Mouse (Mus musculus) small intestine, adult 2 months (tissue): ENCODE results near the gene Nostrin. TPM values are rescaled to one million over a fixed set of nuclear protein-coding genes. Genes with fewer than 3 reads are reported as not detected.

ENCODE experiments used
- H3K27ac ChIP-seq: fragments of 200-500 bp; 2 replicates; pipeline ENCODE4 v1.5.1; 2012; ENCODE audit warnings: low read depth, low read length, control low read depth, inconsistent platforms; ENCODE audit not compliant: insufficient read depth
- H3K27me3 ChIP-seq: fragments of 200-500 bp; 2 replicates; pipeline ENCODE4 v1.6.1; 2012; ENCODE audit warnings: mild to moderate bottlenecking, moderate library complexity, low read length, inconsistent platforms; ENCODE audit not compliant: control insufficient read depth, insufficient read depth
- H3K36me3 ChIP-seq: fragments of 200-500 bp; 2 replicates; pipeline ENCODE4 v1.6.1; 2012; ENCODE audit warnings: mild to moderate bottlenecking, low read length, control low read depth, inconsistent platforms; ENCODE audit not compliant: control insufficient read depth, insufficient read depth
- H3K4me1 ChIP-seq: fragments of 200-500 bp; 2 replicates; pipeline ENCODE4 v1.6.1; 2012; ENCODE audit warnings: low read length, inconsistent platforms, mixed read lengths; ENCODE audit not compliant: control insufficient read depth, insufficient read depth, insufficient read length
- H3K4me3 ChIP-seq: fragments of 200-500 bp; 2 replicates; pipeline ENCODE4 v1.5.1; 2012; ENCODE audit warnings: low read depth, mild to moderate bottlenecking, control low read depth, inconsistent platforms, low read length, moderate library complexity
- CTCF ChIP-seq: fragments of 200-500 bp; IDR thresholded peaks from 2 replicates; pipeline ENCODE4 v1.5.1; 2012; ENCODE audit warnings: low read depth, mild to moderate bottlenecking, control low read depth, inconsistent platforms, low read length, moderate library complexity, mixed read lengths; ENCODE audit not compliant: insufficient replicate concordance, insufficient read length; ENCODE audit errors: extremely low read depth
- POLR2A ChIP-seq: fragments of 200-500 bp; IDR thresholded peaks from 2 replicates; pipeline ENCODE4 v1.6.1; 2012; ENCODE audit warnings: low read depth, mild to moderate bottlenecking, control low read depth, inconsistent platforms, low read length, moderate library complexity
- WGBS: fragments of 180-500 bp; shearing (Covaris S2); methylation state at CpG from one replicate; pipeline ENCODE4 v1.1.7; 2018; 5-methylcytosine and 5-hydroxymethylcytosine counted together
- polyA plus RNA-seq: library from polyadenylated mRNA; depleted of rRNA; stranded (reverse); fragments of >200 nt; gene quantifications from 2 replicates; pipeline ENCODE4 v1.2.3, GENCODE M21; 2012; rRNA removed

Gene Nostrin
- polyA plus RNA-seq, result 1.9 and 6.3 TPM in 2 replicates

DNA sequence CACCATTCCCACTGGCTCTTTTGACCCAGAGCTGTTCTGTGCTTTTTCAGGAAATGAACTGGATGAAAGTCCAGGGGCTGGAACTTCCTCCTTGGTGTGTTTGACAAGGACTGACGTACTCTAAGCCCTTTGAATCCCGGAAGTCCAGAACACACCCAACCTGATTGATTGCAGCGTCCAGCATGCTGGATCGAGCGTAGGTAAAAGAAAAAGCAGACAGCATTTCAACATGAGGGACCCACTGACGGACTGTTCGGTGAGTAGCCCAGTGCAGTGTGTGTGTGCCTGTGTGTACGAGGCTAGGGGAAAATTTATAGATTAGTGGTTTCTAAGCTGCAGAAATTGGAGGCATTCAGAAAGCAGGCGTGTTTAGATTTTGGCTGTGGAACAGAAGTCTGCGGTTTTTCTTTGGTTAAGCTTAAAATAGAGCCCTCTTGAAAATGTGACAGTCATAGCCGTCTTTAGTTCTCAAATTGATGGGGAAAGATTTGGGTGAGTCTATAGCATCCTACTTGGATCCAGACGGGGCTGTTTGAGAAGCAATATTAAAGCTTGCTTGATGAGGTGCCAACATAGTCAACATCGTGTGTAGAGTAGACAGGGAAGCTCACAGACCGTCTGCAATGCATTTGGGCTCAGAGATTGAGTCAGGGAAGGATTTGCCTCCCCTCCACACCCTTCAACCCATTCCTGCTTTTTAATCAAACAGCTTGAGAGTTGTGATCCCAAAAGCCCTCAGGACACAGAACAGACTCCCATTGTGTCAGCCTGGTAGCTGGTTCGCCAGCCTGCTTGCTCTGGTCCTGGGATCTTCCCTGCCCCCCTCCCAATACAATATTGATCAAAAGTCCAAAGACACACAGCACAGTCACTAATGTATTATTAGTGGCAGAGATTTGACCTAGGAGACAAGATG lies at the start of gene Nostrin:
TSS of gene Nostrin (plus strand) at position 140 of the 916 bp plus-strand sequence.
- no peaks in the 10 kb centered on the region for H3K36me3 ChIP-seq
- H3K27me3 ChIP-seq, result no peaks in the 10 kb centered on the region
- peak within 1 kb of the TSS; percentile 96 for H3K27ac ChIP-seq
- peak; percentile 51; the same call in 1 of the 2 replicates for TF ChIP-seq POLR2A
- TF ChIP-seq CTCF, result no peak
- peak within 1 kb of the TSS; percentile 72 for H3K4me3 ChIP-seq
- H3K4me1 ChIP-seq, result peaks cover 23% of the 10 kb centered on the region
- WGBS, result 2% methylated on average over 15 of the region's 15 CpGs

DNA sequence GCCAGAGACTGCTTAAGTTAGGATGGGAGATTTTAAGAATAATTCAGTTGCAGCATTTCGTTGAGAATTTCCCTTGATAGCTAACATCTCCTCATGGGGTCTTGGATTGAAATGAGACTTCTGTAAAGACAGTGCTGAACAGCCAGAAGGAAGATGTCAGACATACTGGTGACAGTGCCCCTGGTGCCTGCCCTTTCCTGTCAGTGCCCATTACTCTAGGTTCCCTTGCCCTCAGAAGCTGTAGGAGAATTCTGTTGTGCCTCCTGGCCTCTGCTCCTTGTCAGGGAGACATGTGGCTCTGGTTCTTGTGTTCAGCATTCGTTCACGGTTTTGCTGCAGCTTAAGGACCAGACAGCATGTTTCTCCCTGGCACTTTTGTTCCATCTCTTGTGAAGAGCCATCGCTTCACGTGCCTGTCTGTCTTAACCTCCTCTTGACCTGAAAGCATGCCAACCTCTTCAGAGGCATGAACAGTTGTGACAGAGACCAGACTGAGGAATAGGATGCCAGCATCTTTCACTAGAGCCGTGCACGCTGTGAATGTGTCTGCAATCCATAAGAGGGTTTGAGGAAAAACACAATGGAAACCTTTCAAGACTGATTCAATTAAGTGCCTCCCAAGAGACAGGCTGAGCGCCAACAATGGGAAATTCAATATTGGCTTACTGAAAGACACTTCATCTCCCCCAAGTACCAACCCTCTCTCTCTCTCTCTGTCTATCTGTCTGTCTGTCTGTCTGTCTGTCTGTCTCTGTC lies 48.9 kb upstream of the Nostrin start:
- 87% methylated on average over 8 of the region's 8 CpGs for WGBS
- TF ChIP-seq CTCF (no peak), POLR2A (no peak)
- H3K27me3 ChIP-seq, result no peaks in the 10 kb centered on the region
- H3K27ac ChIP-seq, result no peak overlapping the region
- H3K36me3 ChIP-seq, result peaks cover 15% of the 10 kb centered on the region
- no peaks in the 10 kb centered on the region for H3K4me1 ChIP-seq
- no peak overlapping the region for H3K4me3 ChIP-seq

DNA sequence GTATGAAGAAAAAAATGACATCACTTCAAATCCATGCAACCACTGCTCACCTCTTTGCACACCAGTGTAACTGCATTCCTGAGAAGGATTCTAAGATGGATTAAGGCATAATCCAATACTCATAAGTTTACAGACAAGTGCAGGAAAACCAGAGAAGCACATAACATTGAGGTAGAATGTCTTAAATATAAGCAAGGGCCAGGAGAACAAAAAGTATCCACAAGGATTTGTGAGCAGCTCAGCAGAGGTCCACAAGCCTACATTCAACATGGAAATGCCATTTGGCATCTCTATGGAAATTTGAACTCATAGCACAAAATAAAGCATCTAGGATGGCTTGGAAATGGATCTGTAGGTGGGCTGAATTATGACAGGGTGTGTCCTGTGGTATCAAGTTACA lies 39.8 kb upstream of the Nostrin start:
- Histone ChIP-seq H3K27me3 (no peaks in the 10 kb centered on the region), H3K27ac (no peak overlapping the region), H3K4me1 (no peaks in the 10 kb centered on the region), H3K4me3 (no peak overlapping the region), H3K36me3 (peaks cover 4% of the 10 kb centered on the region)
- TF ChIP-seq POLR2A, result no peak
- no peak for TF ChIP-seq CTCF

DNA sequence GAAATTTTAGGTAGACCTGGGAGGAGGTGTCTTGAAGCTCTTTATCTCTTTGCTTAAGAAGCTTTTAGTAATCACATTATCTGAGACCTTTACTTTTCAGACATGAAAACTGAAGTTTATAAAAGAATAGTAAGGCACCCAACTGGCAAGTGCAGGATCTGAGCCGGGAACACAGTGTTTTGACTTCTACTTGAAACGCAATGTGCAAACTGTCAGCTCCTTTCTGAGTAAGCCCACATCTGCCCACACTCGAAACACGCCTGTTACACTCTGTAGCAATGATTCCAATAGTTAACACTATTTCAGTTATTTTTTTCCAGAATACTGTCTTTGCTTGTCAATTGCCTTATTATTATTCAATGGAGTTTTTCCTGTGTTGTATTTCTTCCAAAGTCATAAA lies 38.8 kb upstream of the Nostrin start:
- no peak for TF ChIP-seq CTCF
- no peak for TF ChIP-seq POLR2A
- Histone ChIP-seq H3K27ac (no peak overlapping the region), H3K36me3 (peaks cover 4% of the 10 kb centered on the region), H3K4me3 (no peak overlapping the region), H3K27me3 (no peaks in the 10 kb centered on the region), H3K4me1 (no peaks in the 10 kb centered on the region)
- WGBS, result 90% methylated on average over 4 of the region's 4 CpGs

DNA sequence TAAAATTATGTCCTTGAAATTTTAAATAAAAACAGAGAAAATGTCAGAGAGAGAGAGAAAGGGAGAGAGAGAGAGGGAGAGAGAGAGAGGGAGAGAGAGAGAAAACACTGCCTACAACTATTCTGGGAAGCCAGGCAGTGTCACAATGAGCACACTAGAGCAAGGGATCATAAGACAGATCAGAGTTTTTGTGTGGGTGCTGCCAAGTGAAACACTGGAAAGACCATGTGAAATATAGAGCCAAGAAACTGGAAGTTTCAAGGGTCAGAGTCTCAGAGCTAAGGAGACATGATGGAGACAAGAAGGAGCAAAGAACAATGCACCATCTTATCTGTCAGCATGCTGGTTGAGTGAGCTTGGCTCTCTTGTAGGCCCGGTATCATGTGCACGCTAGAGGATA lies 38.1 kb upstream of the Nostrin start:
- H3K4me1 ChIP-seq, result no peaks in the 10 kb centered on the region
- WGBS, result 88% methylated on average over 2 of the region's 2 CpGs
- TF ChIP-seq POLR2A (no peak), CTCF (no peak)

DNA sequence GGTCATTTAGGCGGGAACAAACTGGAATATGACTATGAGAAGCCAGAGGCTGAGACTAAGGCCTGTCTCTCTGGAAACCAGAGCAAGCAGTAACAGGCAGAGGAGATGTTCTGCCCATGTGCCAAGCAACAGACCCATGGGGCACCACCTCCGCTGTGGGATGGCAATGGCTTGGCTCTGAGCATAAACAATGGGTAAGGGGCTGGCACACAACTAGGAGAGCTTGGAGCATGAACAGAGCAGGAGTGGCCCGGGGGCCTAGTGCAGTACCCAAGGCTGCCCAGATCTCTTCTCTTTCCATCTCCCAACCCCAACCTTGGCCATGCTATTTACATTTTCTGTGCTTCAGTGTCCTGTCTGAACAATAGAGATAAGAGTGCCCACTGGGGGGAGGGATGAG lies 36.9 kb upstream of the Nostrin start:
- H3K4me1 ChIP-seq, result no peaks in the 10 kb centered on the region
- WGBS, result 90% methylated on average over 3 of the region's 3 CpGs
- TF ChIP-seq POLR2A, result no peak
- no peak for TF ChIP-seq CTCF

More for the DNA sequence above, 38.1 kb upstream of the Nostrin start:
- no peaks in the 10 kb centered on the region for H3K27me3 ChIP-seq
- H3K27ac ChIP-seq, result no peak overlapping the region
- peaks cover 4% of the 10 kb centered on the region for H3K36me3 ChIP-seq
- H3K4me3 ChIP-seq, result no peak overlapping the region

DNA sequence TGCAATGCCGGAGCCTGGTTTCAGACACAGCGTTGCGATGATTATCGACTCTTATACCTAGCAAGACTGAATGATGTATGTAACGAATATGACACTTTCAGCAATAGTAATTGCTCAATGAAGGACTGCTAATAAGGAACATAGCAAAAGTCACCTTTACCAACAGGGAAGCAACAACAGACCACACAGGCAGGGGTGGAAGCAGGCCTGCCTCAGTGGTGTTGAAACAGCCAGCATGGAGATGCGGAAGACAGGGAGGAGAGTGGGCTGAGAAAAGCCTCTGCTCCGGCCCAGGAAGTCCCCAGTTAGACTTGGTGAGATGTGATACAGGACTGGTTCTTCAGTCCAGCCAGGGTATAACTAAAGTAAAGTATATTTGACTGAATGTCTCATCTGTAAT lies 36.5 kb upstream of the Nostrin start:
- Histone ChIP-seq H3K27me3 (no peaks in the 10 kb centered on the region), H3K36me3 (peaks cover 2% of the 10 kb centered on the region; the same call in 1 of the 2 replicates), H3K4me3 (no peak overlapping the region), H3K4me1 (no peaks in the 10 kb centered on the region), H3K27ac (no peak overlapping the region)
- TF ChIP-seq POLR2A, result no peak
- no peak for TF ChIP-seq CTCF
- WGBS, result 94% methylated on average over 7 of the region's 7 CpGs

More for the DNA sequence above, 36.9 kb upstream of the Nostrin start:
- Histone ChIP-seq H3K27ac (no peak overlapping the region), H3K27me3 (no peaks in the 10 kb centered on the region), H3K36me3 (peaks cover 2% of the 10 kb centered on the region; the same call in 1 of the 2 replicates), H3K4me3 (no peak overlapping the region)
